Mouse (Mus musculus) ES-E14 (cell line): ENCODE data around the gene Gm9573.

Experiments
- MAFK ChIP-seq: IDR thresholded peaks from 2 replicates; pipeline ENCODE4 v1.6.1; 2014; ENCODE audit warnings: mild to moderate bottlenecking, low read depth, low read length, inconsistent platforms; ENCODE audit not compliant: insufficient read depth
- ZC3H11A ChIP-seq: IDR thresholded peaks from 2 replicates; pipeline ENCODE4 v1.6.1; 2012; ENCODE audit warnings: low read depth, mild to moderate bottlenecking, inconsistent platforms, low read length, borderline replicate concordance

GRCm38 (mm10) chr17:35653086-35653485 lies 26.6 kb upstream of the Gm9573 start:
- TF ChIP-seq ZC3H11A (no peak), MAFK (no peak)
